Mouse (Mus musculus) brown adipose tissue, adult 24 weeks (tissue): ENCODE measurements around the gene Gdf11. TPM values are rescaled to one million over a fixed set of nuclear protein-coding genes. Genes with fewer than 3 reads are reported as not detected.
A peak's percentile ranks its signal among the peaks of the same experiment; 100 is the strongest.

Experiments
- H3K27ac ChIP-seq: fragments of 200-500 bp; replicated peaks from 2 replicates; pipeline ENCODE4 v1.5.1; 2012; ENCODE audit warnings: low read depth, mild to moderate bottlenecking, low read length
- H3K4me1 ChIP-seq: fragments of 200-500 bp; 2 replicates; pipeline ENCODE4 v1.6.1; 2012; ENCODE audit warnings: low read length, mixed read lengths; ENCODE audit not compliant: control insufficient read depth, insufficient read depth, insufficient read length
- H3K4me3 ChIP-seq: fragments of 200-500 bp; 2 replicates; pipeline ENCODE4 v1.5.1; 2012; ENCODE audit warnings: low read depth, mild to moderate bottlenecking, low read length, moderate library complexity; ENCODE audit not compliant: insufficient read depth
- polyA plus RNA-seq: library from polyadenylated mRNA; stranded (reverse); fragments of >200 nt; gene quantifications from 2 replicates; pipeline ENCODE4 v1.2.4, GENCODE M21; 2012; ENCODE audit not compliant: missing spikeins, insufficient read depth, insufficient read length

Gdf11 gene
- polyA plus RNA-seq, 1 experiment: 1.3 TPM

GRCm38 (mm10) chr10:128890383-128891295, 879 bp downstream of the Gdf11 start:
- no peak overlapping the region for H3K27ac ChIP-seq
- no peaks in the 10 kb centered on the region for H3K4me1 ChIP-seq
- peak overlapping the region; percentile 63 for H3K4me3 ChIP-seq

GRCm38 (mm10) chr10:128889846-128890245, 1.7 kb downstream of the Gdf11 start:
- Histone ChIP-seq H3K27ac (no peak overlapping the region), H3K4me1 (no peaks in the 10 kb centered on the region), H3K4me3 (no peak overlapping the region)

DNA sequence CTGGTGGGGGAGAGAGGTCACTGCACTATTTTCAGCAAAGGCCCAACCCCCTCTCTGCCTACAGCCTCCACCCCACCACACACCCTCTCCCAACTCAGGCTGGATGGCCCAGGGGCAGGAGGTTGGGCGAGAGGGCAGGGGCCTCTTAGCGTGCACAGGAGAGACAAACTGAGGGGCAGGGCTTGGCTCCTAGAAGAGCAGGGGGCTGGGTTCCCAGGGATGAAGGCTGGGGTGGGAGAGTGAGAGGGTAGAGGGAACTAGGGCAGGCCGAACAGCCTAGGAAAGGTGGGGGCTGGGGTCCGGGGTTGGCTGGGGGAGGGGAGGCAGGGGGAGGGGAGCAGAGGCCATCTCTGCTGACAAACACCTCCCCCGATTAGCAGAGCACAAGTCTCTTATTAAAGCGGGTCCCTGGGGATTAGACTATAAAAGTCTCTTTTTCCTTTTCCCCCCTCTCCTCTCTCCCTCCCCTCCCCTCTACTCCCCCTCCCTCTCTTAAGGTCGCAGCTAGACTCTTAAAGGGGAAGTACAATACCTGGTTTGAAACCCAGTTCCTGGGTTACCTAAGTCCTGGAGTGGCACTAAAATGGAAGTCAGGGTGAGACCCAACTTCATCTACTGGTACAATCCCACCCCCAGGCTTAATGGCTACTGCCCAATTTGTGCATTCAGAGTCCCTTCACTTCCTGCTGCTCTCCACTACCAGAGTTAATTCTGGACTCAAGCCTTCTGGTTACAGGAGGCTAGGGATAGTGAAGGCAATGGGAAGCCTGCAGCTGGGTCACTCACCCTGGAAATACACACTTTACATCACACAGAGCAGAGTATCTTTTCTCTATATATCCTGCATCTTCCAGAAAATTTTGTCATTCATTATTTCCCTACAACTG, 2.3 kb downstream of the Gdf11 start:
- no peaks in the 10 kb centered on the region for H3K4me1 ChIP-seq
- H3K4me3 ChIP-seq: no peak overlapping the region
- no peak overlapping the region for H3K27ac ChIP-seq

DNA sequence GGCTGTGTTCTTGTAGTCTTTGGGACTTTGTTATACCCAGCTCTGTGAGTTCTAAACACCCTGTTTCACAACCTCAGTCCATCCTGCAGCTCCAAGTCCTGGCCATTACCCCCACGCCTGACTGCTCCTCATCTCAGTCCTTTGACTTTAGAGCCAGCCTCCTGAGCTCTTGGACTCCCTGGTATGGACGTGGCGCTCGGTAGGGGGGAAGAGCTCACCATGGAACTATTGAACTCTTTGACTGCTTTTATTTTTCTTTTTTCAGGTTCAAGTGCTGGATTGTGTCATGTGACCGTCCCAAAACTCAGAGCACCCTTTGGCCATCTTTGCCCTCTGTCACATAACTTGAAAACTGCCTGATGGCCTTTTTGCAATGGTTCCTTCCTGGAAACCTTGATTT, 9.5 kb downstream of the Gdf11 start:
- Histone ChIP-seq H3K4me3 (no peak overlapping the region), H3K27ac (no peak overlapping the region), H3K4me1 (no peaks in the 10 kb centered on the region; the same call in 1 of the 2 replicates)

DNA sequence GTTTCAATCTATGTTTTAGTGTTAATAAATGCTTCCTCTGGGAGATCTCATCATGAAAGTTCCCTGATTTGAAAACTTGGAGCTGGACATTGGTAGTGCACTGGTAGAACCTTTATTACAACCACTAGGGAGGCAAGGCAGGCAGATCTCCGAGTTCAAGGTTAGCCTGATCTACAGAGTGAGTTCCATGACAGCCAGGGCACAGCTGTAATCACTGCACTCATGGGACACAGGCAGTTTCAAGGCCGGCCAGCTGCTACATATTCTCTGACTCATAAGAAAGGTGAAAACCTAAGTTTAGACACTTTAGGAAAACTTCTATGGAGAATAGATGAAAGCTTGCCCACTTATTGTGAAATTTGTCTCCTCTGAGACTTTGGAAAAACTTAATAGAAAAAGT, 12.7 kb downstream of the Gdf11 start:
- Histone ChIP-seq H3K4me3 (no peak overlapping the region), H3K4me1 (no peaks in the 10 kb centered on the region; the same call in 1 of the 2 replicates), H3K27ac (no peak overlapping the region)

GRCm38 (mm10) chr10:128878291-128878690, 13.2 kb downstream of the Gdf11 start:
- Histone ChIP-seq H3K4me3 (no peak overlapping the region), H3K27ac (no peak overlapping the region)

GRCm38 (mm10) chr10:128870341-128870740, 21.2 kb downstream of the Gdf11 start:
- no peak overlapping the region for H3K27ac ChIP-seq
- H3K4me3 ChIP-seq: no peak overlapping the region
- H3K4me1 ChIP-seq: no peaks in the 10 kb centered on the region

More at GRCm38 (mm10) chr10:128878291-128878690, 13.2 kb downstream of the Gdf11 start:
- no peaks in the 10 kb centered on the region; the same call in 1 of the 2 replicates for H3K4me1 ChIP-seq

GRCm38 (mm10) chr10:128866518-128866917, 25.0 kb downstream of the Gdf11 start:
- H3K4me1 ChIP-seq: no peaks in the 10 kb centered on the region
- H3K4me3 ChIP-seq: no peak overlapping the region
- no peak overlapping the region for H3K27ac ChIP-seq

GRCm38 (mm10) chr10:128866042-128866441, 25.5 kb downstream of the Gdf11 start:
- H3K4me1 ChIP-seq: no peaks in the 10 kb centered on the region
- H3K27ac ChIP-seq: no peak overlapping the region
- no peak overlapping the region for H3K4me3 ChIP-seq

DNA sequence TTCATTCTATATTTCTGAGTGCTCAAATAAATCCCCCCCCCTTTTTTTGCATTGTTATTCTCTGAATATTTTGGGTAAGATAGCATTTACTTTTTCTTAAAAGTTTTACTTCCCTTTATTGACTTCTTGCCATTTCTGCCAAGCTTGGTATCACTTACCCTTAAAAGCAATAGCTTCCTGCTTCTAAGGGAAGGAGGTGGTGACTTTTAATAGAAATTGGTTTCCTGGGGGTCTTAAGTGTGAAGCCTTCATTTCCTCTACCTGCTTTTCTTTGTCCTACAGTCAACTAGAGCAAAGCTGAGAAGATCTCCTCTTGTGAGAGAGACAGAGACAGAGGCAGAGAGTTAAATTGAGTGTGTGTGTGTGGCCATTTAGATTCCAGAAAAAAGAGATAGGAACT, 30.3 kb downstream of the Gdf11 start:
- Histone ChIP-seq H3K4me1 (no peaks in the 10 kb centered on the region), H3K27ac (no peak overlapping the region), H3K4me3 (no peak overlapping the region)

- no peaks in the 10 kb centered on the region for H3K4me1 ChIP-seq
Measured at GRCm38 (mm10) chr10:128850339-128850738, 41.2 kb downstream of the Gdf11 start.

DNA sequence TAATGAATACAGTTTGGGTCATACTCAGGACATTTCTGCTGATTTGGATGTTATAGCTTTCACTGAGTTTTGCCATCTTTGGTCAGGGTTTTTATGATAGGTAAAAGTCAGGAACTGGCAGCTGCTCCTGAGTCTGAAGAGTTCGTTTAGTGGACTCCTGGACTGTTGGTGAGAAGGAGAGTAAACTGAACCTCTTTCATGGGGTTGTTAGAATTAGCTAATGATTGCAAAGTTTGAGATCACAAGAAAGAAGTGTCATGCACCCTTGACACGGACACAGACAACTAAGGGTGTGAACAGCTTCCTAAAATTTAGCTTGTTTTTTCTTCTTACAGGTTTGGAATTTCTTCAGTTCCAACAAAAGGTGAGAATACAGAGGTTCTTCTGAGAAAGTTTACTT, 43.1 kb downstream of the Gdf11 start:
- Histone ChIP-seq H3K4me1 (no peaks in the 10 kb centered on the region), H3K4me3 (no peak overlapping the region), H3K27ac (no peak overlapping the region)

More at GRCm38 (mm10) chr10:128850339-128850738, 41.2 kb downstream of the Gdf11 start:
- Histone ChIP-seq H3K4me3 (no peak overlapping the region), H3K27ac (no peak overlapping the region)

- Histone ChIP-seq H3K27ac (no peak overlapping the region), H3K4me3 (no peak overlapping the region), H3K4me1 (no peaks in the 10 kb centered on the region)
Measured at GRCm38 (mm10) chr10:128846664-128847063, 44.9 kb downstream of the Gdf11 start.

- no peak overlapping the region for H3K27ac ChIP-seq
- H3K4me1 ChIP-seq: no peaks in the 10 kb centered on the region
- no peak overlapping the region for H3K4me3 ChIP-seq
Measured at GRCm38 (mm10) chr10:128845516-128845915, 46.0 kb downstream of the Gdf11 start.

DNA sequence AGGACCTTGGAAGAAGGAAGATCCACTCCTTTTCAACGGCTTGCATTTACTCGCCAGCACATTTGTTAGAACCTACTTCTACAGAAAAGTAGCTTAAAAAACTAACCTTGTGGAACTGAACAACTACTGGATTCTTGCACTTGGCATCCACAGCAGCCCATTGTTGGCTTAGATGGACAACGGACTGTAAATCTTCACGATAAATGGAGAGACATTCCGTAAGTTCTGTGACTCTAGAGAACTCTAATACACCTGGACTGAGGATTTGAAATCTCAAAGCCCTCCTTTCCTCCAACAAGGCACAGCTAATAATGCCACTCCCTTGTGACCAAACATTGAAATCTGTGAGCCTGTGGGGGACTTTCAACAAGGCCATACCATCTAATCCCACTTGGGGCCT, 48.3 kb downstream of the Gdf11 start:
- H3K27ac ChIP-seq: no peak overlapping the region
- no peak overlapping the region for H3K4me3 ChIP-seq
- H3K4me1 ChIP-seq: no peaks in the 10 kb centered on the region
